Mouse (Mus musculus) spleen, postnatal 10 days (tissue): ENCODE measurements around the gene Agap3.
A peak's percentile ranks its signal among the peaks of the same experiment; 100 is the strongest.

ENCODE experiments used
- DNase-seq, 2 experiments: peaks; one replicate each; pipeline ENCODE4 v3.0.0; 2021 to 2022; ENCODE audit warnings: low spot score in 2 of 2

Agap3 gene

GRCm38 (mm10) chr5:24474723-24475261 is 22.8 kb downstream of the Agap3 start:
- peak in 1 of 2 experiments; percentile 40 for DNase-seq

- no peak for DNase-seq
Observed at GRCm38 (mm10) chr5:24475476-24476241, 23.7 kb downstream of the Agap3 start.

DNA sequence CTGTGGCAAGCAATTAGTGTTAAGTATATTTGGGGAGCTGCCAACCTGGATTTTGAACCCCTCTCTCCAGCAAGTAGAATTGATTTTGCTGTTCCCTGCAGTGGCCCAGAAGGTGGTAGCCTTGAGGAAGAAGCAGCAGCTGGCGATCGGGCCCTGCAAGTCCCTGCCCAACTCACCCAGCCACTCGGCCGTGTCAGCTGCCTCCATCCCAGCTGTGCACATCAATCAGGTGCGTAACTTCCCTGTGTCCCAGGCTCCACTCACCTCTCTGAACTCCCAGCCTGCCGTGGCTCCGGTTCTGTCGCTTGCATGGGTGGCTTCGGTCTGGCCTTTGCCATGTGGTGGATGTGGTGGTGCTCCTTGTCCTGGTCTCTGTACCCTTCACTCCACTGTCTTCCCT is 25.9 kb downstream of the Agap3 start:
- DNase-seq, result no peak

- DNase-seq, result peak; percentile 33 to 69
Observed at GRCm38 (mm10) chr5:24481647-24482046, 29.7 kb downstream of the Agap3 start.

DNA sequence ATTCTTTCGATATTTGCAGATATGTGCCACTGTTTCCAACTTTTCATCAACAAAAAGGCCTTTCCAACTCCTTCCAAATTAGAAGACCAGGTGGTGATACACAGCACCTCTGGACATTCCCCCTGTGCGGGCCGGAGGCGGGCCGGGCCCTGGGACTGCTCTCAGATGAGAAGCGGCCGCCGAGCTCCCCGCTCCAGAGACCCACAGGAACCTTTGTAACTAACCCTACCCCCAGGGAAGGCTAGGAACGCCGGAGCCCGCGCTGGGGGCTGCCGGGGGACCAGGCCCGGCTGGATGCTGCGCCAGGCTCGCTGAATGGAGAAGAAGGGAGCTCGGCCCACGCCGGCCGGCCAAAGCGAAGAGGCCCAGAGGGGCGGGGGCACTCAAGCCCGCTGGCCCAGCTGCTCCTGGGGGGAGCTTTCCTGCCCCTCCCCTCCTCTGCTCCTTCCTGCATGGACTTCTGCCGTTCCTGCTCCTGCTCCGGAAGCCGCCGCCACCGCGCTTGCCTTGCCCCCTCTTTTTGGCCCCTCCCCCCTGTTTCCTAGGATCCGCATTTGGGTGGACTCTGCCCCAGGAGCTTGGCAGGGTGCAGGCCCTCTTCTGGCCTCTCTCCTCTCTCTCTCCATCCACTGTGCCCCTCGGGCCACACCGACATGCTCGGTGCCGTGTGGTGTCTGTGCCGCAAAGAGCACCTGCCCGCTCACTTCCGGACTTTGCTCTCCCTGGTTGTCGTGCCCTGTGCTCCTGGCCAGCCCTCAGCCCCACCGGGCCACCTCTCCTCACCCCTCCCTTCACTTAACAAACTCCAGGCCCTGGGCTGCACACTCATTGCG is 30.5 kb downstream of the Agap3 start:
- no peak for DNase-seq

- peak in 1 of 2 experiments; percentile 50 for DNase-seq
Observed at GRCm38 (mm10) chr5:24483326-24483725, 31.3 kb downstream of the Agap3 start.

GRCm38 (mm10) chr5:24484963-24485362 is 33.0 kb downstream of the Agap3 start:
- no peak for DNase-seq

DNA sequence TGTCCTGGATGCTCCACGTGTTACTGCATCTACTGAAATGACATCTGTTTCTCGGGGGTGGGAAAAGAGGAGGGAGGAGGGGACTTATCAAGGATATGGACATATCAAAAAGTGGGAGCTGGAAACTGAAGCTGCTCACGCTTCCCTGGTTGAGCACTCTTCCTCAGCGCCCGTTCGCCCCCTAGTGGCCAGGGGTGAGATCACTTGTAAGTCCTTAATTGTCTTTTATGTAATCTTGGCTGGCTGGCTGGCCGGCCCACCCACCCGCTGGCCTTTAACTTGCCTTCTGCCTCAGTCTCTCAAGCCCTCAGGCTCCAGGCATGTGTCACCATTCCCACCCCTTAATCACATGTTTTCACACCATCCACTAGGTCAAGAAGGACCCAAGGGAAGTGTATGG is 34.1 kb downstream of the Agap3 start:
- DNase-seq, result peak; percentile 80 to 88

DNA sequence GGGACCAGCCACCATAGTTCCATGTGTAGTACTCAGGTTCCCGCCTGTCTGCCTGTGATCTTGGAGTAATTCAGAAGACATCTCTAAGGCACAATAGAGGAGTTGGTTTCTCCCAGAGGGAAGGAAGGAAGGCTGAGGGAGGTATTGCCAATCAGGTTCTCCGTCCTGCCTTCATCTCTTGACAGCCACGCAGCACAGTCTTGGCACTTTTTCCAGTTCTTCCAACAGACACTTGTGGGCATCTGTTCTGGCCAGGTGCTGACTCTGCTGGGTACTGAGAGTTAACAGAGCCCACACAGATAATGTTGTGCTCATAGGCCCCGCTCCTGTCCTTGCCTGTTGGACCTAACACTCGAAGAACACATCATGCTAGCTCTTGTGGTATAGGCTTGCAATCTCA is 34.8 kb downstream of the Agap3 start:
- no peak for DNase-seq

DNA sequence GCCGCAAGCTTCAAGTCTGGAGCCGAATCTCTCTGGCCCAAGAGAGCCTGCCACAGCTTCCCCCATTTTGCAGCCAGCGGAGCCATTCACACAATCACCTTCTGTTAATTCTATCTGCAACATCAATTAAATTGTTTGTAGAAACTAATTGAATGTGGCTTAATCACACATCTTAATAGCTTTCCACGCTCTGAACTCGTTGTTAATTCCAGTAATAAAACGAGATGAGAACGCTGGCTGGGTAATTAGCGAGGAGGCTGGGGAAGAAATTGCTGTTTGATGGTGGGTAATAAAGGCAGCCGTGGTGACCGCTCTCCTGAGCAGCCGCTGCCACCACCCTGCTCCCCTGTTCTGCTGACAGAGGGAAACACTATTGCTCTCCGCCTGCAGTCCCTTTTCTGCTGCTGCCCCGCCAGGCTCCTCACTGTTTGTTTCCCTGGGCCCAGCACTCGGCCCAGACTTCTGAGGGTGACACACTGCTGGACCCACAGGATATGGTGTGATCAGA is 38.5 kb downstream of the Agap3 start:
- DNase-seq, result no peak

DNA sequence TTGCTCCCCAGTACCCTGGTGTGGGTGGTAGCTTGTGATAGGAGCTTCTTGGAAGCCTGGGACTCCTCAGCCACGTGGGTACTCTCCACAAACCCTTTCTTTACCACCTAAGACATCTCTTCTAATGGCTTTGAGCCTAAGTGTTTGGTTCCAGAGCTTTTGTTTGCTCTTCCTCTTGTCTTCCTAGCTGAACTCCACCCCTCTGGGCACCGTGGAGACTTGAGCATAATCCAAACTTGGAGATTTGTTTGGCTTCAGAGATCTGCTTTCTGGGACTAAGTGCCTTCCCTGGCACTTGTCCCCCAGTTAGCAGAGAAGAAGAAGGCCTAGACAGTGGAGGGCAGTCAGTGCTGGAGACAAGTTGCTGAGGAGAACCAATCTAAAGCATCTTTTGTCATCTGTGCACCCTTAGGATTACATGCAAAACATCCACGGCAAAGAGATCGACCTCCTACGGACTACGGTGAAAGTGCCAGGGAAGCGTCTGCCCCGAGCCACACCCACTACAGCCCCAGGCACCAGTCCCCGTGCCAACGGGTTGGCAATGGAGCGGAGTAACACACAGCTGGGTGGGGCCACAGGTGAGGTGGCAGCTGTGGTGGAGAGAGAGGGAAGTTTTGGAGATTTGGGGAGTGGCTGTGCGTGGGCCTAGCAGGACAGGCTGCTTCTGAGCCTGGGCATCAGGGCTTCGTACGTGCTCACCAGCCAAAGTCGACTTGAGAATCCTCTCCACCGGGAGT is 40.7 kb downstream of the Agap3 start:
- DNase-seq, result no peak

GRCm38 (mm10) chr5:24495019-24495418 is 43.0 kb downstream of the Agap3 start:
- DNase-seq, result no peak

DNA sequence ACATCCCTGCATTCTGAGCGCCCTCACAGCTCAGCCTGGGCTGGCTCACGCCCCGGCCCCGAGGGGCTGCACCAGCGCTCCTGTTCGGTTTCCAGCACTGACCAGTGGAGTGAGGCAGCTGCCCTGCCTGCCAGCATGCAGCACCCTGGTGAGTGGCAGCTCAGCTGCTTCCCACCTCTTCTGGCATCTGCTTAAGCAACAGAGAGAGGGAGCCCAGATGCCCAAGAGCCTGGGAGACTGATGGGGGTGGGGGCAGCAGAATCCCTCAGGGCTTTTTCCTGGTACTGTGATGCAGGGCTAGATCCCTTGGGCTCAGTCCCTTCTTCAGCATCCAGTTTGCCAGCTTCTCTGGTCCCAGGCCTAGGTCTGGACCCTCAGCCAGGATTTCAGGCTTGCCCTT is 44.8 kb downstream of the Agap3 start:
- no peak for DNase-seq

DNA sequence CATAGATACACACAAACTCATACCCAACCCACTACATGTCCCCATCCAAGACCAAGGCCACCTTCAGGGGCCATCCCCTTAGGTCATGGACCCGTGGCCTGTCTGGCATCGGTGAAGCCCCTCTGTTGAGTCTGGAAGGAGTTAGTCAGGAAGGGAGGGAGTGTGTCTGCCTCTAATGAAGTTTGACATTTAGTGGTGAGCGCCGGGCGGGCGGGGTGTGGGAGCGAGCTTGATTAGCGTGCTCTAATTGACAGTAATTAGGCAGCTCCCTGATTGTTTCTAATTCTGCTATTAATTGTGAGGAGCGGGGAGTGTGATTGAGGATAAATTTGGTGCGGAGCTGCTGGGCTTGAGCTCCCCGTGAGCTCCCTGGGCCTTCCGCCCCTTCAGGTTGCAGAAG is 45.5 kb downstream of the Agap3 start:
- no peak for DNase-seq

DNA sequence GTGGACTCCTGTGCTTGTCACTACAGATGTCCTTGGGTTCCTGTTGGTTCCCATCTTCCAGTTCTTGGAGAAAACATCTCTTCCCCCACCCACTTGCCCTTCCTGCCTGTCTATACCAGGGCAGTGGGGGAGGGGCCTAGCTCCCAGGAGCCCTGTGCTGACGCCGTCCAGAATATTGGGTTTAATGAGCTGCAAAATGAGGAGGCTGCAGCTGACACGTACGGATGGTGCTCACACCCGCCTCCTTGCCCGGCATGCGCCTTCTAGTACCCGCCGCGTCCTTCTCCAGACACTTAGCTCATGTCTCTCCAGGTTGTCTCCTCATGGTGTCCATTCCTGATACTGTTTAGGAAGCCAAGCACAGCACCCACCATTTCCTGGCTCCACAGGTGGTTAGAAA is 47.1 kb downstream of the Agap3 start:
- no peak for DNase-seq

GRCm38 (mm10) chr5:24500851-24501250 is 48.9 kb downstream of the Agap3 start:
- DNase-seq, result no peak

- no peak for DNase-seq
Observed at GRCm38 (mm10) chr5:24502786-24503185, 50.8 kb downstream of the Agap3 start.

GRCm38 (mm10) chr5:24505513-24505912 is 53.5 kb downstream of the Agap3 start:
- no peak for DNase-seq

DNA sequence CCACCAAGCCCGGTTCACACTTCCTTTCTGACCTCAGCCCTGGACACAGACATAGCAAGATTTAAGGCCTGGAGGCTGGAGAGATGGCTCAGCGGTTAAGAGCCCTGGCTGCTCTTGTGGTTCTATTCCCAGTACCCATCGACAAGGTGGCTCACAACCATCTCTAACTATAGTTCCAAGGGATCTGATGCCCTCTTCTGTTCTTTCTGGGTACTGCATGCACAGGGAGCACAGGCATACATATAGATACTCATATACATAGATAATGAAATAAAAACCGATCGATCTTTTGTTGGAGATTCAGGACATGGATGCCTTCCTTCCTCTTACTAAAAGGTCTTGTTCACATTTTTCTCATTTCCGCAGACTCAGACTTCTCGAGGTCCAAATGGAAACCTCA is 56.4 kb downstream of the Agap3 start:
- no peak for DNase-seq

DNA sequence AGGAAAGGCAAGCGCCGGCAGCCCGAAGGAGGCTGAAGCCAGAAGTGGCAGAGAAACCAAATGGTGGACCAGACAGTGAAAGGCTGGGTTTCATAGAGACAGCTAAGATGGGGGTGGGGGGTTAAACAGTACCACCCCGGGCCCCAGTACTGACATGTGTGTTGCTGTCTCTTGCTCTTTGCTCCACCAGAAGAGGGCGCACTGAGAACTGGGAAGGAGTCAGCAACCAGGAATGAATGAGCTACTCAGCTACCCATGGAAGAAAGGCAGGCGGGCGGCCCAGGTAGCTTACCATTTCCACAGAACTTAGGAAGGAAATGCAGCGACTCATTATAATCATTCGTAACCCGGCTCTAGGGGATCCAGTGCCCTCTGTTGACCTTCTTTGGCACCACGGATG is 58.7 kb downstream of the Agap3 start:
- peak in 1 of 2 experiments; percentile 52 for DNase-seq

DNA sequence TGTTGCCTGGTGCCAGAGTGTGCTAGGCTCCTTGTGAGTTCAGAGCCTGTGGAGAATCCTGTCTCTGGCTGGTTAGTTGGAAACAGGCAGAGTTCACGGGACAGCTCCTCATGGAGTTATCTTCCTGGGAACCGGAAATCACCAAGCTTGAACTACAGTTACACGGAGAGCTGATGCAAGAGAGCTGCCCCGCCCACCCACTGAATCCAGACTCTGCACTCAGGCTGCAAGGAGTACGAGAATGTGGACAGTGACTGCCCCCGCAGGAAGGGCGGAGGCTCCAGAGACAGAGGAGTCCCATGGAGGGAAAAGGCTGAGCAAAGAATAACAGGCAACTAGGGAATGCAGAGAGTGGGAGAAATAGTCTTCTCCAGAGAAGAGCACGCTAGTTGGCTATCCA is 60.3 kb downstream of the Agap3 start:
- peak in 1 of 2 experiments; percentile 23 for DNase-seq

DNA sequence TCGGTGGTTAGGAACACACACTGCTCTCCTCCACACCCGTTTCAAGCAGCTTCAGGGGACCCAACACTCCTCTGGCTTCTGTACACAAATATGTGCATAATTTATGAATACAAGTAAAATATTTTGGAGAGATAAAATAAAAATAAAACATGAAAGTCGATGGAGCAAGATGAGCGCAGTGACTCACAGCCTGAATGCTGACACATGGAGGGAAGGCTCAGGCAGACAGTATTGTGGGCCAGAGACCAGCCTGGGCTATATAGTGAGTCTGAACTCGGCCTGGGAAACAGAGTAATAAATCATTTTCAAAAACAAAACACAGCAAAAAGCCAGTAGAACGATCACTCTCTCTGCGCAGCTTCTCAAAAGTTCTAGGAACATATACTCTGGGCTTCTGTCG is 69.4 kb downstream of the Agap3 start:
- DNase-seq, result no peak
